Mouse (Mus musculus) cerebellum, postnatal 25 days (tissue): ENCODE data around the gene Top2a.

ENCODE experiments used
- DNase-seq, 2 experiments: peaks; one replicate each; pipeline ENCODE4 v3.0.0; 2021; ENCODE audit warnings: mixed read lengths in 2 of 2

Top2a gene

DNA sequence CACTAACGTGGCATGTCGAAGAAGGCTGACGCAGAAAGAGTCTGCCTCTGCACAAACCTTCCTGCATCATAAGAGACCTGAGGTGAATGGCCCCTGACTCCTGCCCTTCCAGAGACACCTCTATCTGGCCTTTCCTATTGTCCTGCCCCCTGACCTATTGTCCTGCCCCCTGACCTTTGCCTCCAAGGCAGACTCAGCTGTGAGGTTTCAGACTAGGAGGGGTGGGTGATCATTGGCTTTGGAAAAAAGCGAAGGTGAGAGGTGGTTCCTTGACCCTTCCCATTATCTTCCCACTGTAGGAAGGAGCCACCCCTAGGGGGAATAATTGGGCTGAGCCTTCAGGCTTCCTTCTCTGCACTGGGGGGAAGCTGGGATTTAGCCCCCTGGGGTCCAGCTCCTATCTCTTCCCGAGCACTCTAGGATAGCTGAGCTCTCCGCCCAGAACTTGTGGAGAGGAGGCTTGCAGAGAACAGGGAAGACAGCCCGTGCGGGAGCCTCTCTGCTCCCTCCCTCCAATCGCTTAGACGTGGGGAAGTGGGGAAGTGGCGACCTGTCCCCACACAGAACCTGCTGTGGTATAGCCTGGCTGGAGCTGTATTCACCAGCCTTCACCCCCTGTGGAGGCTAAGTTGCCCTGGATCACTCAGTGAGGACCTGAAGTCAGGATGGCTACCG, 61.4 kb downstream of the Top2a start:
- DNase-seq = no peak

DNA sequence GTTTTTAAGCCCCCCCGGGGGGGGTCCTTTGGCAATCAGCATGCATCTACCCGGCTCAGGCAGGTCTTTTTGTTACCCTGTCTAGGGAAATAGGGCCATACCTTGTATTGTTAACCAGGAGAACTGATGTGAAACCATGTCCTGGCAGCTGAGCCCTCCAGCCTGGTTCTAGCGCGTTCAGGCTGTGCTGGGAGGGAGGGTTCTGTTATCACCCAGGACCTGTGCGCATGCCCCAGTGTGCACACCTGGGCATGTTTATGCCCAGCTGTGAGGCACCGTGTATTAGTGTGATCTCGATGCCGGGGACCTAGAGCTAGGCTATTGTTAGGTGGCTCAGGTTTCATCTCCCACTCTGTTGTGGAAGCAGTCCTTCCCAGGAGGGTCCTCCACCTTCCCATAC, 62.2 kb downstream of the Top2a start:
- no peak for DNase-seq

- no peak for DNase-seq
These were observed 62.9 kb downstream of the Top2a start for GRCm38 (mm10) chr11:98961051-98961592.

DNA sequence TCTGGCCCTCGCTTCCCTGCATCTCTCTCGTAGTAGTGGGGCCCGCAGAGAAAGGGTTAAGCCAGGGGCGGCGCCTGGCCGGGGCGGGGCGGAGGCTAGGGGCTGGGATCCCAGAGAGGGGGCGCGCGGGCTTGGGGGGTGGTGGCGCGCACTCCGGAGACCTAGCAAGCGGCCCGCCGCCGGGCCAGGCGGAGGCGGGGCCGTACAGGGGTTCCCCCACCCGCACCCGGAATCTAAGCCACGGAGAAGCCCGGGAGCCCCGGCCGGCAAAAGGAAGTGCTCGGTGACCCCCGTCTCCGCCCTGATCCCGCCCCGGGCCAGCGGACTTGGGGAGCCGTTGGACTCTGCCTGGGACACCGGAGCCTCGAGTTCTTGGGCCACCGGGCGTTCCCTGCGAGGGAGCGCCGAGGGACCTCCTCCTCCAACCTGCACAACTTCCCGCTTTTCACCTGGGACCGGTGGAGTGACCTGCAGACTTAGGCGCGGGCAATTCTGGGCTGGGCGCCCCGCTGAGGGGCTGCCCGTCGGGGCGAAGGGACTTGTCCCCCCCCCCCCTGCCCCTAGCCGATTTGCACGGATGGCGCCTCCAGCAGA, 63.6 kb downstream of the Top2a start:
- DNase-seq = peak in 1 of 2 experiments; percentile 60

DNA sequence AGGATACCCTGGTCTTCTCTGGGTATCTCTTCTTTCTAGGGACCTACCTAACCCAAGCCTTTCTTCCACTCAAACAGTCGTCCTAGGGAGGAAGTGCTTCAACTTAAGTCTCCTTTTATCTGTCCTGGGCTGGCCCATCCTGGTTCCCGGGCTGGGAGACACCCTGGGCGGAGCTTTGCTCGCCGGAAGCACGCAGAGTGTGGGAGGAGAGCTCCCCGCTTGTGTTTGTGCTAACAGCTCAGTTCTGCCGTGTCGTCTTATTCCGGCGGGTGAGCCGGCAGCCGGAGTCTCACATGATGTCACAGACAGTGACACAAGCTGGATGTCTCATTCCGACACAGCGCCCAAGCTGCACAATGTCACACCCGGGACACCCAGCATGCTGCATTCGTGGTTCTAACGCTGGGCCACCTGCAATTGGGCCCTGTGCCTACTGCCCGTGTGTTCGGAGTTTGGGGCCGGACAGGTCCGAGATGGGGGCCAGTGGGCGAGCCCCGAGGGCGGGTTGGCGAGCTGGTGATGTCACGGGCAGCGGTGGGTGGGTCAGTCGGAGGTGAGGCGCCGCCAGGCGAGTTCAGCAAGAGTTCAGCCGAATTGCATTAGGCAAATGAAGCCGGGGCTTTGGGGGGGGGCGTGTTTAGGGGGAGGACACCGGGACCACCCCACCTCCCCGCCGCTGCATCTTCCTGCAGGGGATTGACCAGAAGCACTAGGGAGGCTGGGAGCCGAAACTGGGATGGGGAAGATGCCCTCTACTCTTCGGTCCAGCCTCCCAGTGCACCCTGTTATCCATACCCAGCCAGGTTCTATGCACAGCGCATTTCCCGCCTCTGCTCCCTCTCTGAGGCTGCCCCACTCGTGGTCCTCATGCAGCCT, 64.3 kb downstream of the Top2a start:
- DNase-seq = peak; percentile 58 to 67

DNA sequence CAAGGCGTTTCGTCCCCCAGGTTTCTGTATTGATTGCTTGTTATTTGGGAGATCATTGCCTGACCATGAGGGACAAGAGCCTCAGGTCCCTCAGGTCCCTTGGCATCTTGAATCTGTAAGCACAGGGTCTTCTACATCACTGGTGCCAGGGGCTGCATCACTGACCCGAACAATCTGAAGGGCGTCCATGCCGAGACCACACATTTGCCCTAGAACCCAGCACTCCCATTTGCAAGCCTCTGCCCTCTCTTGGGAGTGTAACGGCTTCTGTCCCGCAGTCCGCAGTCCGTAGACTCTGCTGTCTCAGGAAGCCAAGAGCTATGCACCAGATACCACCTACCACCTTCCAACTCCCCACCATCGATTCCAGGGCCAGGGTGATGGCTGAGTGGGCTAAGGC, 67.6 kb downstream of the Top2a start:
- no peak for DNase-seq

DNA sequence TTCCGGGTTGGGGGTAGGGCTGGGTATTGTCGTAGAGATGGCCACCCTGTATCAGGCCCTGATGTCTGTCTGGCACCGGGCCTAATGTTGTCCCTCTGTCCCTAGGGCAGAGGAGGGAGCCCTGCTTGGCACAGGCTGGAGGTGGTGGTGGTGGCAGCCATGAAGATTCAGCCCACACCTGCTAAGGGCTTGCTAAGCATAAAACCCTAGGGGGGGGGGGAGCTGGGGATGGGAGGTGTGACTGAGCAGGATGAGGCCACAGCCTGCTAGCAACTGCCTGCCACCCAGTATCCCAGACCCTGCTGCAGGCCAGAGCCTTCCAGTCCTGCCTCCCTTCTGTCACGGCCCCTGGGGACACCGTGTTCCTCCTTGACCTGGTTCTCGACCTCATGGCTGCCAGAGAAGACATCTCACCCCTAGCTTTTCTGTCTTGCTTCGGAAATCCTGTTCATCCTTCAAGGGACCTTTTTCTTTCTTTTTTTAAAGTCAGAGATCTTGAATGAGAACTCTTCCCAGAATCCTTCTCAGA, 68.2 kb downstream of the Top2a start:
- peak in 1 of 2 experiments; percentile 60 for DNase-seq

- no peak for DNase-seq
These were observed 68.9 kb downstream of the Top2a start for GRCm38 (mm10) chr11:98954801-98955706.

- DNase-seq = peak; percentile 71 to 84
These were observed 69.6 kb downstream of the Top2a start for GRCm38 (mm10) chr11:98954373-98954772.

DNA sequence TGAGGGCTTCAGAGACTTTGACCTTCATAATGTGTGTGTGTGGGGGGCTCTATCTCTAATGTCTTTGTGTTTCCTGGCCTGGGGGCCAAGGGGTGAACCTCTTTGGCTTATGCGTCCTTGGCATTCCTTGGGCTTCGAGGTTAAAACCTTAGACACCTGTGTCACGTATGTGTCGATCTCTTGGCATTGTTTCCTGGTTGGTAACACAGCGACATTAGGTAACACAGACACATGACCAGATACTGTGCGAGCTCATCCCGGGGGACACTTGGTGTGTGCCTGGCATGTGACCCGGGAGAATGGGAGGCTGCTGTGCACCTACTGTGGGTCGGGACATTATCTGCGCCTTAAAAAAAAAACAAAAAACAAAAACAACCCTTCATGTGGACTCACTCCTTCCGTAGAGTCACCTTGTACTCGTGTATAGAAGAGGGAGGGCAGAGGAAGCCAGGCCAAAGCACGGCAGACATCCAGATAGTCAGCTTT, 70.1 kb downstream of the Top2a start:
- DNase-seq = no peak

GRCm38 (mm10) chr11:98953361-98953760, 70.6 kb downstream of the Top2a start:
- DNase-seq = no peak

DNA sequence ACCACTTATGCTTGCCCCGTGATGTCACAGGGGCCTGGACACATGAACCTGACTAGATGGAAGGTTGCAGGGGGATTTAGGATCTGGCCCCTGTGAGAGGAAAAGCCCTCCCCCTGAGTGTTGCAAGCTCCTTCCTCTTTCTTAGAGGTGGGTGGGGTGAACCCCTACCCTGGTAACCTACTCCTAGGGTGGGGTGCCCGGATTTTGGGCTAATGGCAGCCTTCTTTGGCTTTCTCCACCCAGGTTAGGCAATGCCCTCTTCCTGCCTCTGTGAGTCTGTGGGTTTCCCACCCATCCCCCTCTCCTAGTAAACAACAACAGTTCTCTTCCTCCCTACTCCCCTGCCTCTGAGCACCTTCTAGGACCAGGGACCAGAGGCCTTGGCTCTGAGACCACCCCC, 71.3 kb downstream of the Top2a start:
- no peak for DNase-seq

- DNase-seq = no peak
These were observed 71.9 kb downstream of the Top2a start for GRCm38 (mm10) chr11:98952111-98952510.

GRCm38 (mm10) chr11:98951026-98951906, 72.7 kb downstream of the Top2a start:
- DNase-seq = peak; percentile 88 to 91

DNA sequence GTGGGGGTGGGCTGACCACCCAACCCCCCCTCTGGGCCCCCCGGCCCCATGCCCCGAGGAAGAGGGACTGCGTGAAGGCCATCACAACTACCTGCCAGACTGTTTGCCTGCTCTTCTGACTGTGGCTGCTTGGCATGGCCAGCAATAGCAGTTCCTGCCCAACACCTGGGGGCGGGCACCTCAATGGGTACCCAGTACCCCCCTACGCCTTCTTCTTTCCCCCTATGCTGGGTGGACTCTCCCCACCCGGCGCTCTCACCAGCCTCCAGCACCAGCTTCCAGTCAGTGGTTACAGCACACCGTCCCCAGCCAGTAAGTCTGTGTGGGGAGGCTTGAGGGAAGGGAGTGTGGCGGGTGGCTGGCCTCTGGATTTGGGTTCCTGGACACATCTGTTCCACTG, 73.5 kb downstream of the Top2a start:
- DNase-seq = no peak

GRCm38 (mm10) chr11:98949958-98950460, 74.0 kb downstream of the Top2a start:
- DNase-seq = peak; percentile 69 to 76

DNA sequence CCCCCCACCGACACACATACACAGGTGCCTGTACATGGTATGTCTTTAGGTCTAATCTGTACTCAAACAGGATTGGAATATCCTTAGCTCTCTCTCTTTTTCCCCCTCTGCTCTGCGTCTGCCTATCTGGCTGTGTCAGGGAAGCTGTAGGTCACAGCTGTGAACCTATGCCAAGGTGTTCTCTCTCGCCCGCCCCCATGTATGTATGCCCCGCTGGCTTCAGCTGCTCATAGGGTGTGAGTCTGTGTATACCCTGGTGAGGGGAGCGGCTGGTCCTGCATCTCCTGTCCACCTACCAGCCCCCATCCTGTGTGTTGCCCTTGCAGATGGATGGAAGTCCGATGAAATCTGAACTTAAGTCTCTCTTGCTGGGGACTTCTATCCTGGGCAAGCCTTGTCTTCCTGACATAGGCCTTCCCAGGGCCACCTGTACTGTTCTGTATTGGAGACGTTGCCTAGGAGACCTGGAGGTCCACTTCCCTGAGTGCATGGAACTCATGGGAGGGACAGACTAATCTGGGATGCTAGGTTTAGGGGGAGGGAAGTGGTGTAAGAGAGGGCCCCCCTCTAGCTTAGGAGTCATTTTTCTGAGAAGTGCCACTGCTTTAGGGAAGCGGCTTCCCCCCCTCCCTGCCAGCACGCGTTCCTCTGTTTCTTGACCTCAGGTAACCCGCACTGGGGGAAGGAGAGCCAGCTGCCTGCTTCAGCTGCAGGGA, 74.6 kb downstream of the Top2a start:
- DNase-seq = no peak

DNA sequence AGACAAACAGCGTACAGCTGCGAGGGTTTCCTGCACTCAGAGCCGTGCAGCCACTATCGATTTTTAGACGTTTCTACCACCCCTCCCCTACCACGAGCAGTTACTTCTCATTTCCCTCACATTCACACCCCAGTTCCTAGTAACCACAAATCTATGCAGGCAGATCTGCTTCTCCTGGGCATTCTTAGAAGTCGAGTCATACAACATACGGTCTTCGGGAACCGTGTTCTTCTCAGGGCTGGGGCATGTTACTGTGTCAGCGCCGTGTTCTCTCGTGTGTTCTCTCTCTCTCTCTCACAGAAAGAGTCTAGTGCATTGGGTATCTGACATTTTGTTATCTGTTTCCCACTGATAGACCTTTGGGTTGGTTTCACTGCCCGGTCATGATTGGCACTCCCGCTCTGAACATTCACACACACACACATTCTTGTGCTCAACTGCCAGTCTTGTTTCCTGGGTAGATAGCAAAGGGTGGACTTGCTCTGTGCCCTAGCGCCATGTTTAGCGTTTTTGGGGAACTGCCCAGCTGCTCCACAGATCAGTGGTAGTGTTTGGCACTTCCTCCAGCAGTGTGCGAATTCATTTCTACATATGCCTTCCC, 75.9 kb downstream of the Top2a start:
- no peak for DNase-seq

DNA sequence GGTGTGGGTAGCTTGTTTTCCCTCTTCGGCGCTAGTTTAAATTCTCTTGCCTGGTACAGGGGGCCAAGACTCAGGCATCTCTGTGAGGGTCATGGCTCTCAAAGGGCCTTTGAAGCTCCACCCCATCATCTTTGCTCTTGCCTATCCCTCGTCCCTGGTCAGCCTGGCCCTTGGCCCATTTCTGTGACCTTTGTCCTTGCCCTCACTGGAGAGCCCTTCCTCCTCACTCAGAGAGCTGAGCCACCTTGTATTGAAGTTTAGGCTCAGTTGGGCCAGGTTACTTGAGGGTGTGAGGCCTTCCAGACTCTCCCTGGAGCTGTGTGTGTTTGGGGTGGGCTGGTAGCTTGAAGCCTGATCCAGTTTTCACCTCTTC, 78.4 kb downstream of the Top2a start:
- no peak for DNase-seq
